Mouse (Mus musculus) Muller cell, postnatal 12 days (primary cell): Measurements from ENCODE around the gene Zfp524.

ENCODE experiments used
- DNase-seq: peaks from one replicate; pipeline ENCODE4 v3.0.0-alpha.2; 2015; ENCODE audit errors: inconsistent ontology term

Gene Zfp524

GRCm38 (mm10) chr7:5051193-5052192, 37.3 kb downstream of the Zfp524 start, which contains the start of gene Zfp580:
Gene Zfp580 (plus strand): TSS chr7:5051538.
- DNase-seq: peak; percentile 89

- DNase-seq: peak; percentile 17
These were observed 38.2 kb downstream of the Zfp524 start for GRCm38 (mm10) chr7:5052438-5052837.

GRCm38 (mm10) chr7:5052931-5053343, 38.7 kb downstream of the Zfp524 start:
- DNase-seq: no peak

- DNase-seq: peak; percentile 44
These were observed 39.4 kb downstream of the Zfp524 start for GRCm38 (mm10) chr7:5053456-5054179.

- DNase-seq: peak; percentile 36
These were observed 42.5 kb downstream of the Zfp524 start for GRCm38 (mm10) chr7:5056651-5057263.

GRCm38 (mm10) chr7:5057381-5057780, 43.2 kb downstream of the Zfp524 start:
- DNase-seq: no peak

GRCm38 (mm10) chr7:5057804-5058203, 43.6 kb downstream of the Zfp524 start:
- DNase-seq: no peak

GRCm38 (mm10) chr7:5058631-5059030, 44.4 kb downstream of the Zfp524 start:
- no peak for DNase-seq

- DNase-seq: no peak
These were observed 45.2 kb downstream of the Zfp524 start for GRCm38 (mm10) chr7:5059421-5059820.

GRCm38 (mm10) chr7:5060239-5060731, 46.1 kb downstream of the Zfp524 start:
- DNase-seq: peak; percentile 79

- peak; percentile 99 for DNase-seq
These were observed 46.9 kb downstream of the Zfp524 start for GRCm38 (mm10) chr7:5060944-5061773.

- peak; percentile 96 for DNase-seq
These were observed 47.7 kb downstream of the Zfp524 start, which contains the start of gene U2af2 for GRCm38 (mm10) chr7:5061774-5062359. Gene U2af2 (plus strand): TSS chr7:5062143.

GRCm38 (mm10) chr7:5062360-5063001, 48.3 kb downstream of the Zfp524 start:
- peak; percentile 80 for DNase-seq

GRCm38 (mm10) chr7:5064886-5065285, 50.7 kb downstream of the Zfp524 start:
- no peak for DNase-seq
